Mouse (Mus musculus): ENCODE measurements around the gene Stx5a. TPM values are rescaled to one million over a fixed set of nuclear protein-coding genes. Genes with fewer than 3 reads are reported as not detected.

The Stx5a gene
- total and polyA plus RNA-seq, 3 experiments: 13.2 to 84.0 (median 62.8) TPM

GRCm38 (mm10) chr19:8765562-8765961, 24.3 kb downstream of the Stx5a start:
- H3K4me1 ChIP-seq (ENCODE audit: insufficient read depth, low read depth, low read length): peaks cover 12% of the 10 kb centered on the region
- H3K4me3 ChIP-seq (ENCODE audit: low read depth, low read length): peak overlapping the region; percentile 27; the same call in 1 of the 2 replicates
- no peak for DNase-seq (ENCODE audit: low spot score)
- H3K9me3 ChIP-seq (replicated peaks): peaks cover 16% of the 10 kb centered on the region
- TF ChIP-seq CTCF (IDR thresholded peaks at IDR 0.05; ENCODE audit: low read depth, low read length) (no peak), TAL1 (conservative IDR thresholded peaks at IDR 0.05; ENCODE audit: low read depth, low read length) (no peak), GATA1 (IDR thresholded peaks at IDR 0.05; ENCODE audit: borderline replicate concordance, low read length) (no peak), POLR2AphosphoS5 (IDR thresholded peaks at IDR 0.05; ENCODE audit: insufficient replicate concordance, low read depth, low read length) (no peak), GATA2 (IDR thresholded peaks at IDR 0.05; ENCODE audit: borderline replicate concordance, low read depth, low read length) (no peak)
- H3K36me3 ChIP-seq (replicated peaks): peaks cover 97% of the 10 kb centered on the region
- no peaks in the 10 kb centered on the region for H3K27me3 ChIP-seq (ENCODE audit: insufficient read depth, low read length)
- ATAC-seq (ENCODE audit: extremely low read depth, insufficient number of reproducible peaks, low FRiP score, poor library complexity, severe bottlenecking): no peak

GRCm38 (mm10) chr19:8770567-8771270, 29.5 kb downstream of the Stx5a start, which contains the start of gene Tmem223:
Gene Tmem223 (plus strand): TSS chr19:8770996.
- no peak for ATAC-seq (ENCODE audit: extremely low read depth, insufficient number of reproducible peaks, low FRiP score, poor library complexity, severe bottlenecking)
- peaks cover 39% of the 10 kb centered on the region for H3K4me1 ChIP-seq (ENCODE audit: insufficient read depth, low read depth, low read length)
- peaks cover 2% of the 10 kb centered on the region for H3K9me3 ChIP-seq (replicated peaks)
- H3K4me3 ChIP-seq (ENCODE audit: low read depth, low read length): peak within 1 kb of the TSS; percentile 10; the same call in 1 of the 2 replicates
- peaks cover 81% of the 10 kb centered on the region for H3K36me3 ChIP-seq (replicated peaks)
- no peak for TF ChIP-seq POLR2AphosphoS5 (IDR thresholded peaks at IDR 0.05; ENCODE audit: insufficient replicate concordance, low read depth, low read length)
- TF ChIP-seq CTCF (IDR thresholded peaks at IDR 0.05; ENCODE audit: low read depth, low read length): no peak
- no peak for TF ChIP-seq TAL1 (conservative IDR thresholded peaks at IDR 0.05; ENCODE audit: low read depth, low read length)
- no peak for TF ChIP-seq GATA2 (IDR thresholded peaks at IDR 0.05; ENCODE audit: borderline replicate concordance, low read depth, low read length)
- no peak for TF ChIP-seq GATA1 (IDR thresholded peaks at IDR 0.05; ENCODE audit: borderline replicate concordance, low read length)
- DNase-seq (ENCODE audit: low spot score): no peak
- H3K27me3 ChIP-seq (ENCODE audit: insufficient read depth, low read length): no peaks in the 10 kb centered on the region

GRCm38 (mm10) chr19:8772996-8773395, 31.8 kb downstream of the Stx5a start:
- ATAC-seq (ENCODE audit: extremely low read depth, insufficient number of reproducible peaks, low FRiP score, poor library complexity, severe bottlenecking): peak; percentile 48; the same call in 1 of the 2 replicates
- H3K4me1 ChIP-seq (ENCODE audit: insufficient read depth, low read depth, low read length): peaks cover 51% of the 10 kb centered on the region
- H3K27me3 ChIP-seq (ENCODE audit: insufficient read depth, low read length): no peaks in the 10 kb centered on the region
- DNase-seq (ENCODE audit: low spot score): peak; percentile 43
- peaks cover 70% of the 10 kb centered on the region for H3K36me3 ChIP-seq (replicated peaks)
- peak; percentile 66; the same call in 1 of the 2 replicates for TF ChIP-seq TAL1 (conservative IDR thresholded peaks at IDR 0.05; ENCODE audit: low read depth, low read length)
- TF ChIP-seq GATA1 (IDR thresholded peaks at IDR 0.05; ENCODE audit: borderline replicate concordance, low read length): no peak
- H3K9me3 ChIP-seq (replicated peaks): no peaks in the 10 kb centered on the region
- peak overlapping the region; percentile 85; the same call in 1 of the 2 replicates for H3K4me3 ChIP-seq (ENCODE audit: low read depth, low read length)

GRCm38 (mm10) chr19:8773409-8773808, 32.2 kb downstream of the Stx5a start:
- H3K9me3 ChIP-seq (replicated peaks): no peaks in the 10 kb centered on the region
- no peaks in the 10 kb centered on the region for H3K27me3 ChIP-seq (ENCODE audit: insufficient read depth, low read length)
- H3K4me3 ChIP-seq (ENCODE audit: low read depth, low read length): peak overlapping the region; percentile 85
- DNase-seq (ENCODE audit: low spot score): no peak
- peaks cover 70% of the 10 kb centered on the region for H3K36me3 ChIP-seq (replicated peaks)
- TF ChIP-seq CTCF (IDR thresholded peaks at IDR 0.05; ENCODE audit: low read depth, low read length) (no peak), GATA1 (IDR thresholded peaks at IDR 0.05; ENCODE audit: borderline replicate concordance, low read length) (no peak), TAL1 (conservative IDR thresholded peaks at IDR 0.05; ENCODE audit: low read depth, low read length) (no peak), GATA2 (IDR thresholded peaks at IDR 0.05; ENCODE audit: borderline replicate concordance, low read depth, low read length) (no peak), POLR2AphosphoS5 (IDR thresholded peaks at IDR 0.05; ENCODE audit: insufficient replicate concordance, low read depth, low read length) (no peak)
- peaks cover 51% of the 10 kb centered on the region for H3K4me1 ChIP-seq (ENCODE audit: insufficient read depth, low read depth, low read length)
- ATAC-seq (ENCODE audit: extremely low read depth, insufficient number of reproducible peaks, low FRiP score, poor library complexity, severe bottlenecking): no peak

- DNase-seq (ENCODE audit: low spot score) (peak; percentile 91), ATAC-seq (ENCODE audit: extremely low read depth, insufficient number of reproducible peaks, low FRiP score, poor library complexity, severe bottlenecking) (peak; percentile 85)
- TF ChIP-seq GATA2 (IDR thresholded peaks at IDR 0.05; ENCODE audit: borderline replicate concordance, low read depth, low read length): no peak
- TF ChIP-seq POLR2AphosphoS5 (IDR thresholded peaks at IDR 0.05; ENCODE audit: insufficient replicate concordance, low read depth, low read length): 0 out of 2 replicates have a peak, but pooled peaks have one; percentile 64
- no peak for TF ChIP-seq CTCF (IDR thresholded peaks at IDR 0.05; ENCODE audit: low read depth, low read length)
- TF ChIP-seq TAL1 (conservative IDR thresholded peaks at IDR 0.05; ENCODE audit: low read depth, low read length): no peak
- TF ChIP-seq GATA1 (IDR thresholded peaks at IDR 0.05; ENCODE audit: borderline replicate concordance, low read length): no peak
- peaks cover 68% of the 10 kb centered on the region for H3K36me3 ChIP-seq (replicated peaks)
- H3K9me3 ChIP-seq (replicated peaks): no peaks in the 10 kb centered on the region
- no peaks in the 10 kb centered on the region for H3K27me3 ChIP-seq (ENCODE audit: insufficient read depth, low read length)
- H3K4me1 ChIP-seq (ENCODE audit: insufficient read depth, low read depth, low read length): peaks cover 51% of the 10 kb centered on the region
- peak within 1 kb of the TSS; percentile 85 for H3K4me3 ChIP-seq (ENCODE audit: low read depth, low read length)
Observed at GRCm38 (mm10) chr19:8774086-8774835, 33.0 kb downstream of the Stx5a start, which contains the start of gene Tmem179b. Gene Tmem179b (minus strand): TSS chr19:8774467.

GRCm38 (mm10) chr19:8774951-8775421, 33.8 kb downstream of the Stx5a start:
- TF ChIP-seq GATA2 (IDR thresholded peaks at IDR 0.05; ENCODE audit: borderline replicate concordance, low read depth, low read length) (no peak), POLR2AphosphoS5 (IDR thresholded peaks at IDR 0.05; ENCODE audit: insufficient replicate concordance, low read depth, low read length) (no peak), TAL1 (conservative IDR thresholded peaks at IDR 0.05; ENCODE audit: low read depth, low read length) (no peak), GATA1 (IDR thresholded peaks at IDR 0.05; ENCODE audit: borderline replicate concordance, low read length) (no peak), CTCF (IDR thresholded peaks at IDR 0.05; ENCODE audit: low read depth, low read length) (no peak)
- Histone ChIP-seq H3K27me3 (ENCODE audit: insufficient read depth, low read length) (no peaks in the 10 kb centered on the region), H3K4me1 (ENCODE audit: insufficient read depth, low read depth, low read length) (peaks cover 54% of the 10 kb centered on the region), H3K4me3 (ENCODE audit: low read depth, low read length) (peak overlapping the region; percentile 85), H3K36me3 (replicated peaks) (peaks cover 66% of the 10 kb centered on the region), H3K9me3 (replicated peaks) (no peaks in the 10 kb centered on the region)
- DNase-seq (ENCODE audit: low spot score): no peak
- no peak for ATAC-seq (ENCODE audit: extremely low read depth, insufficient number of reproducible peaks, low FRiP score, poor library complexity, severe bottlenecking)
